Mouse (Mus musculus): ENCODE data around the gene Rrbp1.

The Rrbp1 gene

GRCm38 (mm10) chr2:143917622-143918021, 93.4 kb downstream of the Rrbp1 start:
- DNase-seq (ENCODE audit: low read depth in 2 of 2, low spot score in 2 of 2): no peak

GRCm38 (mm10) chr2:143916229-143916628, 94.8 kb downstream of the Rrbp1 start:
- DNase-seq (ENCODE audit: low read depth in 2 of 2, low spot score in 2 of 2): no peak

GRCm38 (mm10) chr2:143915600-143916135, 95.4 kb downstream of the Rrbp1 start:
- DNase-seq (ENCODE audit: low read depth in 2 of 2, low spot score in 2 of 2): no peak

GRCm38 (mm10) chr2:143914760-143915599, 96.1 kb downstream of the Rrbp1 start, which contains the start of gene Dstn:
TSS of gene Dstn (plus strand) at chr2:143915320.
- DNase-seq (ENCODE audit: low read depth in 2 of 2, low spot score in 2 of 2): peak; percentile 93 to 96

- no peak for DNase-seq (ENCODE audit: low read depth in 2 of 2, low spot score in 2 of 2)
Observed at GRCm38 (mm10) chr2:143914221-143914620, 96.8 kb downstream of the Rrbp1 start.

- no peak for DNase-seq (ENCODE audit: low read depth in 2 of 2, low spot score in 2 of 2)
Observed at GRCm38 (mm10) chr2:143912199-143912598, 98.9 kb downstream of the Rrbp1 start.

GRCm38 (mm10) chr2:143909230-143909629, 101.8 kb downstream of the Rrbp1 start:
- no peak for DNase-seq (ENCODE audit: low read depth in 2 of 2, low spot score in 2 of 2)

GRCm38 (mm10) chr2:143904896-143905295, 106.2 kb downstream of the Rrbp1 start:
- no peak for DNase-seq (ENCODE audit: low read depth in 2 of 2, low spot score in 2 of 2)

- DNase-seq (ENCODE audit: low read depth in 2 of 2, low spot score in 2 of 2): no peak
Observed at GRCm38 (mm10) chr2:143903376-143904045, 107.6 kb downstream of the Rrbp1 start.

GRCm38 (mm10) chr2:143900821-143901351, 110.2 kb downstream of the Rrbp1 start:
- DNase-seq (ENCODE audit: low read depth in 2 of 2, low spot score in 2 of 2): no peak

- DNase-seq (ENCODE audit: low read depth in 2 of 2, low spot score in 2 of 2): no peak
Observed at GRCm38 (mm10) chr2:143899470-143900220, 111.4 kb downstream of the Rrbp1 start.

All from CD8-positive naive resting alpha-beta T cell, adult 2 months (primary cell).